Mouse (Mus musculus) myocyte (in vitro differentiated cells): Measurements from ENCODE around the gene Rab20. TPM values are rescaled to one million over a fixed set of nuclear protein-coding genes. Genes with fewer than 3 reads are reported as not detected.

Experiments used
- H3K27me3 ChIP-seq: one replicate; pipeline ENCODE4 v1.6.1; 2011; ENCODE audit not compliant: control insufficient read depth, insufficient read depth, insufficient read length
- H3K36me3 ChIP-seq: one replicate; pipeline ENCODE4 v1.6.1; 2011; ENCODE audit not compliant: control insufficient read depth, insufficient read depth
- H3K4me2 ChIP-seq: one replicate; pipeline ENCODE4 v1.6.1; 2011; ENCODE audit warnings: low read depth, control low read depth
- H3K4me3 ChIP-seq: one replicate; pipeline ENCODE4 v1.5.1; 2011; ENCODE audit warnings: mild to moderate bottlenecking, control low read depth, moderate library complexity
- H3K79me2 ChIP-seq: one replicate; pipeline ENCODE4 v1.6.1; 2011; ENCODE audit not compliant: control insufficient read depth, insufficient read depth
- H3ac ChIP-seq: one replicate; pipeline ENCODE4 v1.6.1; 2011; ENCODE audit not compliant: control insufficient read depth, insufficient read length
- CEBPB ChIP-seq: IDR thresholded peaks from 2 replicates; pipeline ENCODE4 v1.6.1; 2011; ENCODE audit warnings: mild to moderate bottlenecking, moderate library complexity; ENCODE audit not compliant: poor library complexity, insufficient read depth, severe bottlenecking
- E2F4 ChIP-seq: IDR thresholded peaks from one replicate; pipeline ENCODE4 v1.6.1; 2011; ENCODE audit warnings: mild to moderate bottlenecking, control low read depth, moderate library complexity; ENCODE audit not compliant: insufficient read depth
- MAX ChIP-seq: IDR thresholded peaks from one replicate; pipeline ENCODE4 v1.6.1; 2011; ENCODE audit warnings: low read depth, mild to moderate bottlenecking, control low read depth
- MYOD1 ChIP-seq, 3 experiments: IDR thresholded peaks; one replicate each; pipeline ENCODE4 v1.6.1; 2011; ENCODE audit warnings: control low read depth in 2 of 3, low read depth in 2 of 3, mild to moderate bottlenecking in 2 of 3, moderate library complexity in 1 of 3; ENCODE audit not compliant: insufficient read length in 2 of 3, control insufficient read depth in 1 of 3
- MYOG ChIP-seq, 3 experiments: IDR thresholded peaks; one replicate each; pipeline ENCODE4 v1.6.1; 2011; ENCODE audit warnings: control low read depth in 2 of 3, low read depth in 2 of 3, mild to moderate bottlenecking in 2 of 3; ENCODE audit not compliant: insufficient read length in 2 of 3, control insufficient read depth in 1 of 3, insufficient read depth in 1 of 3
- POLR2A ChIP-seq: IDR thresholded peaks from one replicate; pipeline ENCODE4 v1.6.1; 2011; ENCODE audit warnings: low read depth, mild to moderate bottlenecking, control low read depth, moderate library complexity; ENCODE audit not compliant: insufficient read length
- POLR2AphosphoS2 ChIP-seq: IDR thresholded peaks from one replicate; pipeline ENCODE4 v1.6.1; 2011; ENCODE audit warnings: low read depth, control low read depth; ENCODE audit not compliant: insufficient read length
- REST ChIP-seq: IDR thresholded peaks from one replicate; pipeline ENCODE4 v1.6.1; 2011; ENCODE audit warnings: mild to moderate bottlenecking, control low read depth, moderate library complexity; ENCODE audit not compliant: insufficient read depth, insufficient read length
- SRF ChIP-seq: IDR thresholded peaks from one replicate; pipeline ENCODE4 v1.6.1; 2011; ENCODE audit warnings: low read depth; ENCODE audit not compliant: control insufficient read depth, insufficient read length
- TCF12 ChIP-seq: IDR thresholded peaks from one replicate; pipeline ENCODE4 v1.6.1; 2011; ENCODE audit warnings: mild to moderate bottlenecking, control low read depth; ENCODE audit not compliant: poor library complexity, insufficient read depth, severe bottlenecking
- TCF3 ChIP-seq: IDR thresholded peaks from one replicate; pipeline ENCODE4 v1.6.1; 2011; ENCODE audit warnings: low read depth, control low read depth; ENCODE audit not compliant: insufficient read length
- USF1 ChIP-seq: IDR thresholded peaks from one replicate; pipeline ENCODE4 v1.6.1; 2011; ENCODE audit warnings: low read depth, mild to moderate bottlenecking, control low read depth, moderate library complexity
- polyA plus RNA-seq: library from polyadenylated mRNA; unstranded; fragments of >200 nt; fragmentation: generic; extraction: Trizol; gene quantifications from one replicate; pipeline ENCODE4 v1.2.1, GENCODE M21; 2012; ENCODE audit warnings: missing spikeins

The Rab20 gene
- polyA plus RNA-seq, 1 experiment, result 1.2 TPM

DNA sequence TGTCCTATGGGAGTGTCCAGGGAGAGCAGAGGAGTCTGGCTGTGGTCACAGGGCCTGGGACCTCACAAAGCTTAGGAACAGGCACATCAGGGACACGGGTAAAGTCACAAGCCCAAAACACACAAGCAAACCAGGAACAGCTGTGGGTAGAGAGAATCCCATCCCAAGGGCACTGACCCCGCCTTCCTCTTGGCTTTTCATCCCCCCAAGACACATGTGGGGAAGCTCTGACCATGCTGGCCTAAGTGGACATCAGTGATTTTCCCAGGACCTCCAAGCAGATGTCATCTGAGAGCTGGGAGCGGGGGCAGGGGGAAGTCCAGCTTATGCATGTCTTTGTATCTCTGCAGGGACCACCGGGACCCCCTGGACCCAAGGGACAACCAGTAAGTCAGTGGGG lies 73.9 kb downstream of the Rab20 start:
- no peak overlapping the region for H3K4me2 ChIP-seq

DNA sequence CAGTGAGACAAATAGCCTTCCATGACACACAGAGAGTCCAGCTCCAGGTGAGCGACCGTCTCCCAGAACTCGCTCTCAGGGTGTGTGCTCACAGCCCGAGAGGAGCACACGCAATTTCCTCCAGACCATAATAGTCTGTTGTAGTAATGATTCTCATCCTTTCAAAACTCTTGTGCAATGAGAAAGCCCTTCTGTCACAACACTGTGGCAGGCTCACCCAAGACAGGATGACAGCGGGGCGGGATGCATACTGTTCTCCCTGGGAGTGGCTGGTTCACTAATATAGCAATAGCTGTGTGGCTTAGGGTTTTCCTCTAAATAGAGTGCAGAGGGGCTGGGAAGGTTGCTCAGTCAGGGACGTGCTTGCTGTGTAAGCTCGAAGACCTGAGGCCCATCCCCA lies 74.7 kb downstream of the Rab20 start:
- Histone ChIP-seq H3K36me3 (peaks cover 5% of the 10 kb centered on the region), H3K4me3 (no peak overlapping the region), H3K27me3 (no peaks in the 10 kb centered on the region), H3K79me2 (no peaks in the 10 kb centered on the region), H3ac (no peak overlapping the region), H3K4me2 (no peak overlapping the region)
- TF ChIP-seq MYOG (IDR thresholded peaks at IDR 0.05; ENCODE audit: control insufficient read depth in 1 of 3, insufficient read depth in 1 of 3, insufficient read length in 2 of 3, low read depth in 2 of 3) (no peak), USF1 (no peak), CEBPB (no peak), MAX (no peak), SRF (no peak), MYOD1 (IDR thresholded peaks at IDR 0.05; ENCODE audit: control insufficient read depth in 1 of 3, insufficient read length in 2 of 3, low read depth in 2 of 3) (no peak), TCF3 (no peak), TCF12 (no peak), REST (no peak), E2F4 (no peak), POLR2AphosphoS2 (no peak), POLR2A (no peak)

More for the DNA sequence above, 73.9 kb downstream of the Rab20 start:
- H3ac ChIP-seq, result no peak overlapping the region
- peaks cover 5% of the 10 kb centered on the region for H3K36me3 ChIP-seq
- no peaks in the 10 kb centered on the region for H3K79me2 ChIP-seq
- H3K4me3 ChIP-seq, result no peak overlapping the region
- TF ChIP-seq MYOG (IDR thresholded peaks at IDR 0.05; ENCODE audit: control insufficient read depth in 1 of 3, insufficient read depth in 1 of 3, insufficient read length in 2 of 3, low read depth in 2 of 3) (peak in 1 of 3 experiments; percentile 62), MYOD1 (IDR thresholded peaks at IDR 0.05; ENCODE audit: control insufficient read depth in 1 of 3, insufficient read length in 2 of 3, low read depth in 2 of 3) (peak in 2 of 3 experiments; percentile 38 to 49), E2F4 (no peak)
- H3K27me3 ChIP-seq, result no peaks in the 10 kb centered on the region

Other genes with a start within 250 kb of the Rab20 start
- 47.3 TPM for gene Col4a2, start 165.9 kb downstream of the Rab20 start, polyA plus RNA-seq
- gene Col4a1, start 165.9 kb downstream of the Rab20 start, polyA plus RNA-seq, result 34.8 TPM
- gene Naxd, start 18.8 kb upstream of the Rab20 start, polyA plus RNA-seq, result 89.2 TPM
- 14.4 TPM for gene Cars2, start 72.1 kb upstream of the Rab20 start, polyA plus RNA-seq
- 21.8 TPM for gene Ing1, start 76.9 kb upstream of the Rab20 start, polyA plus RNA-seq
- gene Ankrd10, start 157.0 kb upstream of the Rab20 start, polyA plus RNA-seq, result 71.9 TPM
- gene 1700016D06Rik, start 222.4 kb upstream of the Rab20 start, polyA plus RNA-seq, result 0.30 TPM
- gene Arhgef7, start 249.0 kb upstream of the Rab20 start, polyA plus RNA-seq, result 24.5 TPM